Mouse (Mus musculus) hindbrain, embryonic 13.5 days (tissue): Measurements from ENCODE around the gene Dlgap1. TPM values are rescaled to one million over a fixed set of nuclear protein-coding genes. Genes with fewer than 3 reads are reported as not detected.

Experiments used
- ATAC-seq: fragments of 200-750 bp; cut with Nextera tagmentation; 2 replicates; pipeline ENCODE4 v1.8.0; 2017; ENCODE audit warnings: moderate TSS enrichment; ENCODE audit not compliant: low FRiP score
- H3K27ac ChIP-seq: fragments of 300-500 bp; sonication (generic); 2 replicates; pipeline ENCODE4 v1.5.1; 2015; ENCODE audit warnings: inconsistent platforms, mild to moderate bottlenecking, moderate library complexity
- H3K27me3 ChIP-seq: fragments of 300-500 bp; sonication (generic); 2 replicates; pipeline ENCODE4 v1.6.1; 2015; ENCODE audit warnings: mild to moderate bottlenecking, inconsistent platforms
- H3K36me3 ChIP-seq: fragments of 300-500 bp; sonication (generic); 2 replicates; pipeline ENCODE4 v1.6.1; 2015; ENCODE audit warnings: mild to moderate bottlenecking, inconsistent platforms
- H3K4me1 ChIP-seq: fragments of 300-500 bp; sonication (generic); replicated peaks from 2 replicates; pipeline ENCODE4 v1.6.1; 2015; ENCODE audit warnings: inconsistent platforms
- H3K4me2 ChIP-seq: fragments of 300-500 bp; sonication (generic); 2 replicates; pipeline ENCODE4 v1.6.1; 2015; ENCODE audit warnings: inconsistent platforms, mild to moderate bottlenecking, moderate library complexity
- H3K4me3 ChIP-seq: fragments of 300-500 bp; sonication (generic); 2 replicates; pipeline ENCODE4 v1.5.1; 2015; ENCODE audit warnings: mild to moderate bottlenecking, inconsistent platforms
- H3K9ac ChIP-seq: fragments of 300-500 bp; sonication (generic); 2 replicates; pipeline ENCODE4 v1.6.1; 2015; ENCODE audit warnings: mild to moderate bottlenecking, inconsistent platforms
- H3K9me3 ChIP-seq: fragments of 300-500 bp; sonication (generic); 2 replicates; pipeline ENCODE4 v1.6.1; 2016; ENCODE audit warnings: inconsistent platforms
- WGBS: fragments of 180-500 bp; shearing (Covaris S2); methylation state at CpG from one replicate; pipeline ENCODE4 v1.1.7; 2015; 5-methylcytosine and 5-hydroxymethylcytosine counted together
- polyA plus RNA-seq: library from polyadenylated mRNA; unstranded; fragments of >200 nt; fragmentation: Nextera tagmentation; extraction: Ambion mirVana; gene quantifications from 2 replicates; pipeline ENCODE4 v1.2.1, GENCODE M21; 2015

Dlgap1 gene
- polyA plus RNA-seq, 1 experiment from 2014 or later: 15.7 TPM

DNA sequence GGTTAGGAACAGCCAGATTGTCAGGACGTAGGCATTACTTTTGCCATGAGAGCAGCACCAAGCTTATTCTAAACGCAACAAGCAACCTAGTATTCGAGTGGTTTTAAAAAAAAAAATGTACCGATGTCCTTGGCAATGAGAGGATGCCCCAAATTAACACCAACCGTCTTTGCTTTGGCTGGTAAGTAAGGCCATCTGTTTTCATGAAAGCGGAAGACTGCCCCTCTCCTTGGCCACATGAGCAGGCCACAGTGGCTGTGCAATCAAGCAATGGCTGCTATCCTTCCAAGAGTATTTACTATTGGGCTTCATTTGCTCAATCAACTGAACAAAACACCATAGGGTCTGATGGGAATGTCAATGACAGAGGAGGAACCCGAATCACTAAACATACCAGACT is 278.5 kb downstream of the Dlgap1 start:
- Histone ChIP-seq H3K4me3 (no peak overlapping the region), H3K27ac (no peak overlapping the region), H3K4me2 (no peak overlapping the region), H3K9me3 (no peaks in the 10 kb centered on the region), H3K27me3 (no peaks in the 10 kb centered on the region), H3K4me1 (no peaks in the 10 kb centered on the region), H3K36me3 (no peaks in the 10 kb centered on the region), H3K9ac (no peak overlapping the region)
- 83% methylated on average over 7 of the region's 7 CpGs for WGBS
- ATAC-seq: no peak

GRCm38 (mm10) chr17:70248250-70248649 is 279.4 kb downstream of the Dlgap1 start:
- no peak overlapping the region for H3K9ac ChIP-seq
- ATAC-seq: no peak
- no peaks in the 10 kb centered on the region for H3K36me3 ChIP-seq
- H3K4me3 ChIP-seq: no peak overlapping the region
- no peaks in the 10 kb centered on the region for H3K4me1 ChIP-seq
- no peaks in the 10 kb centered on the region for H3K27me3 ChIP-seq
- H3K27ac ChIP-seq: no peak overlapping the region
- no peak overlapping the region for H3K4me2 ChIP-seq
- whole genome bisulfite sequencing: 32% methylated on average over 6 of the region's 6 CpGs
- no peaks in the 10 kb centered on the region for H3K9me3 ChIP-seq

GRCm38 (mm10) chr17:70252476-70252875 is 283.6 kb downstream of the Dlgap1 start:
- Histone ChIP-seq H3K4me2 (no peak overlapping the region), H3K36me3 (no peaks in the 10 kb centered on the region), H3K4me3 (no peak overlapping the region), H3K9ac (no peak overlapping the region), H3K9me3 (no peaks in the 10 kb centered on the region), H3K27me3 (no peaks in the 10 kb centered on the region), H3K4me1 (no peaks in the 10 kb centered on the region), H3K27ac (no peak overlapping the region)
- WGBS: 89% methylated on average over 3 of the region's 3 CpGs
- no peak for ATAC-seq

GRCm38 (mm10) chr17:70256371-70256770 is 287.5 kb downstream of the Dlgap1 start:
- 69% methylated on average over 4 of the region's 4 CpGs for WGBS
- Histone ChIP-seq H3K36me3 (no peaks in the 10 kb centered on the region), H3K4me3 (no peak overlapping the region), H3K27ac (no peak overlapping the region), H3K9me3 (no peaks in the 10 kb centered on the region), H3K9ac (no peak overlapping the region), H3K4me1 (no peaks in the 10 kb centered on the region), H3K27me3 (no peaks in the 10 kb centered on the region), H3K4me2 (no peak overlapping the region)
- no peak for ATAC-seq

- Histone ChIP-seq H3K27ac (no peak overlapping the region), H3K36me3 (no peaks in the 10 kb centered on the region), H3K4me3 (no peak overlapping the region), H3K4me2 (no peak overlapping the region), H3K9me3 (no peaks in the 10 kb centered on the region), H3K4me1 (0 out of 2 replicates have a peak, but pooled peaks cover 4% of the 10 kb centered on the region), H3K27me3 (no peaks in the 10 kb centered on the region), H3K9ac (no peak overlapping the region)
- 60% methylated on average over 3 of the region's 3 CpGs for WGBS
- ATAC-seq: no peak
Measured at GRCm38 (mm10) chr17:70263156-70263555, 294.3 kb downstream of the Dlgap1 start.

DNA sequence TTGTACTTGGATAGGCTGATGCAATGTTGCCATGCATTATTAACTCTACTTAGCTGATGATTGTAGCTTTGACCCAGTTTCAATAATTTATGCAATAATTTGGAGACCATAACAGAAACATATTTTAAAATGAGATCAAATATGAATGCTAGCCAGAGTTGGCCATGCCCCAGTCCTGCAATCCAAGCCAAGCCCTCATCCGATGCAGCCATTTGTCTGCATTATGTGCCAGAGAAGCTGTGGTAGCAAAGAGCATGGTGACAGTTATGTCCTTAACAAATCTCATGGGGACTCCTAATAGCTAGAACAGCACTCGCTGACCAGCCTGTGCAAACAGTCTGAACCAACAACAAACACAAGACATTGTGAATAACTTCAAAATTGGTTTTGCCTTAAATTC is 303.3 kb downstream of the Dlgap1 start:
- ATAC-seq: no peak
- WGBS: 84% methylated on average over 2 of the region's 2 CpGs
- no peak overlapping the region for H3K27ac ChIP-seq
- no peaks in the 10 kb centered on the region for H3K27me3 ChIP-seq
- H3K9ac ChIP-seq: no peak overlapping the region
- no peak overlapping the region for H3K4me2 ChIP-seq
- H3K4me3 ChIP-seq: no peak overlapping the region
- H3K9me3 ChIP-seq: no peaks in the 10 kb centered on the region
- no peaks in the 10 kb centered on the region for H3K4me1 ChIP-seq
- no peaks in the 10 kb centered on the region for H3K36me3 ChIP-seq

DNA sequence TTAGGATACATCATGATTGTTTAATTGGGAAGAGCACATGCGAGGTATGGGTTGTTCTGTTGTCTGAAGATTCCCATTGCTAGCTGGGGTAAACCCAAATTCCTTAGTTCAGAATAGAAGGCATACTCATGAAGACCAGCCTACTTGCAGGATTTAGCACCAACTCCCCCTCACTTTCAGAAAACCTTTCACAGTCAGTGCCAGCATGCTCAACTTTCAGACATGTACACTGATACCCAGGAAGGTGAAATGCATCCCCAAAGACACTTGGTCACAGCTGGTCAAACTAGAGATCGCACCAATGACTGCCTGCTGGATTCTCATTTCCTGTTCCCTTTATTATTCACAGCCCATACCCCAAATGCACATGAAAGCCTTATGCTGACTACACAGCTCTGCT is 318.8 kb downstream of the Dlgap1 start:
- no peaks in the 10 kb centered on the region for H3K4me1 ChIP-seq
- no peaks in the 10 kb centered on the region for H3K36me3 ChIP-seq
- no peak overlapping the region for H3K9ac ChIP-seq
- ATAC-seq: no peak
- H3K27ac ChIP-seq: no peak overlapping the region
- no peaks in the 10 kb centered on the region for H3K9me3 ChIP-seq
- no peak overlapping the region for H3K4me2 ChIP-seq
- WGBS: 95% methylated on average over 2 of the region's 2 CpGs
- H3K27me3 ChIP-seq: no peaks in the 10 kb centered on the region
- no peak overlapping the region for H3K4me3 ChIP-seq

GRCm38 (mm10) chr17:70294106-70294505 is 325.2 kb downstream of the Dlgap1 start:
- no peak overlapping the region for H3K27ac ChIP-seq
- H3K36me3 ChIP-seq: no peaks in the 10 kb centered on the region
- no peak overlapping the region for H3K4me2 ChIP-seq
- H3K27me3 ChIP-seq: no peaks in the 10 kb centered on the region
- no peak overlapping the region for H3K9ac ChIP-seq
- no peaks in the 10 kb centered on the region for H3K4me1 ChIP-seq
- no peak for ATAC-seq
- H3K4me3 ChIP-seq: no peak overlapping the region
- 88% methylated on average over 7 of the region's 7 CpGs for WGBS
- no peaks in the 10 kb centered on the region for H3K9me3 ChIP-seq

GRCm38 (mm10) chr17:70301941-70302478 is 333.1 kb downstream of the Dlgap1 start:
- ATAC-seq: 0 out of 2 replicates have a peak, but pooled peaks have one; percentile 24
- Histone ChIP-seq H3K27ac (no peak overlapping the region), H3K27me3 (no peaks in the 10 kb centered on the region), H3K4me1 (0 out of 2 replicates have a peak, but pooled peaks cover 3% of the 10 kb centered on the region), H3K4me3 (no peak overlapping the region), H3K9ac (no peak overlapping the region), H3K36me3 (no peaks in the 10 kb centered on the region), H3K4me2 (no peak overlapping the region), H3K9me3 (no peaks in the 10 kb centered on the region)
- WGBS: 81% methylated on average over 9 of the region's 9 CpGs

GRCm38 (mm10) chr17:70302656-70303055 is 333.8 kb downstream of the Dlgap1 start:
- H3K9me3 ChIP-seq: no peaks in the 10 kb centered on the region
- H3K4me3 ChIP-seq: no peak overlapping the region
- no peak overlapping the region for H3K27ac ChIP-seq
- H3K9ac ChIP-seq: no peak overlapping the region
- no peak for ATAC-seq
- no peak overlapping the region for H3K4me2 ChIP-seq
- H3K27me3 ChIP-seq: no peaks in the 10 kb centered on the region
- 87% methylated on average over 2 of the region's 2 CpGs for WGBS
- H3K4me1 ChIP-seq: 0 out of 2 replicates have a peak, but pooled peaks cover 3% of the 10 kb centered on the region
- no peaks in the 10 kb centered on the region for H3K36me3 ChIP-seq

DNA sequence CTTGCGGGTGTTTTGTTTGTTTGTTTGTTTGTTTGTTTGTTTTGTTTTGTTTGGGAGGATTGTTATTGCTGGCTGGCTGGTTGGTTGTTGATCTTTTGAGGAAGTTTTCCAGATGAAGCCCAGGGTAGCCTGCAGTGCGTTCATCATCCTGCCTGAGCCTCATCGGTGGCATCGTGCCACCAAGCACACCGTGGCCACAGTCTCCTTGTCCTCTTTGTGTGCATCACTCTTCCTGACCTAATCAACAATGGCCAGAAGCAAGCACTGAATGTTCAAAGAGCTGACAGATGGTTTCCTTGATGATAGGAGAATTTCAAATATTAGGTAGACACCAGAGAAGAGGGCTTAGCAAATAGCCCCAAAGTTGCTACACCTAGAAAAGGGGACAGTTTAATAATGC is 336.1 kb downstream of the Dlgap1 start:
- Histone ChIP-seq H3K4me1 (0 out of 2 replicates have a peak, but pooled peaks cover 9% of the 10 kb centered on the region), H3K9ac (no peak overlapping the region), H3K27ac (no peak overlapping the region), H3K27me3 (no peaks in the 10 kb centered on the region), H3K36me3 (no peaks in the 10 kb centered on the region), H3K4me3 (no peak overlapping the region), H3K9me3 (no peaks in the 10 kb centered on the region), H3K4me2 (no peak overlapping the region)
- WGBS: 74% methylated on average over 5 of the region's 5 CpGs
- ATAC-seq: no peak

DNA sequence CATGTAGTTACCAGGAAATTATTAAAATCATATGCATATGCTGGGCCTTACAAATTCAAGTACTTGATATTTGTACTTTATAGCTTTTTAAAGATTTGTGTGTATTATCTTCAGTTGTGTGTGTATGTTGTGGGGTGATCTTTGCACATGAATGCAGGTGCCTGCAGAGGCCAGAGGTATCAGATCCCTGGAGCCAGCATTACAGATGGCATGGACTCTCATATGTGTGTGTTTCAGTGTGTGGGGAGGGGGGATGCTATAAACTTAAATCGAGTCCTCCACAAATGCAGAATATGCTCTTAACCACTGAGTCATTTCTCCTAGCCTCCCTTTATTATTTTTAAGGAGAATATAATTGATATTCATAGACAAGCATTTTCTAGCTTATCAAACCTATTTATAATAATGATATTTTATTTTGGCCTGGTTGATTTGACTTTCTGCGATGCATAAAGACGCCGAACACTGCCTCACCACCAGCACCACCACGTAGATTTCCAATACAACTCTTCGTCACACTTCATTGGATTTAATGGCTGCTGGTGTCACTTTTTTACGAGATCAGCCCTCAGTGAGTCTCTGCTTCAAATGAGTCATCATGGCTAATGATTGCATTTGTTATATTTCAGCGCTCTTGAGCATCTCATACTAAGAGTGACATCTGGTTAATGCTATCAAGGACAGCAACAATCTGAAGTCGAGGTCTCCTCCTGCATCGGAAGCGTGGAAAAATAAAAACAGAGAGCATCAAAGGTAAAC is 338.7 kb downstream of the Dlgap1 start:
- H3K4me2 ChIP-seq: no peak overlapping the region
- no peak for ATAC-seq

More for the DNA sequence above, 338.7 kb downstream of the Dlgap1 start:
- no peak overlapping the region for H3K27ac ChIP-seq
- H3K9me3 ChIP-seq: no peaks in the 10 kb centered on the region
- 71% methylated on average over 11 of the region's 11 CpGs for WGBS
- H3K4me1 ChIP-seq: 0 out of 2 replicates have a peak, but pooled peaks cover 6% of the 10 kb centered on the region
- H3K4me3 ChIP-seq: no peak overlapping the region
- no peaks in the 10 kb centered on the region for H3K36me3 ChIP-seq
- no peak overlapping the region for H3K9ac ChIP-seq
- no peaks in the 10 kb centered on the region for H3K27me3 ChIP-seq
